Mouse (Mus musculus): ENCODE measurements at regions not wholly inside any gene's neighbourhood (a gene's known extent, or its start where the extent isn't known, plus 50 kb on each side); places are given as distances from the start of the nearest gene placed in this dataset.
"Not testable (repeated sequence)": the region's sequence is repeated elsewhere in the genome, so short reads cannot be mapped to it uniquely, and the experiment has no call there.

GRCm38 (mm10) chr3:21919931-21920330 is 156.5 kb upstream of the Tbl1xr1 start:
- H3K4me1 ChIP-seq (ENCODE audit: control insufficient read depth, insufficient read depth, insufficient read length): peaks cover 19% of the 10 kb centered on the region; the same call in 1 of the 2 replicates
- H3K36me3 ChIP-seq (ENCODE audit: control insufficient read depth, insufficient read depth, low read length): no peaks in the 10 kb centered on the region
- WGBS: 84% methylated on average over 7 of the region's 7 CpGs
- no peak overlapping the region for H3K27ac ChIP-seq (ENCODE audit: insufficient read depth, low read length)
- no peak overlapping the region for H3K4me3 ChIP-seq (ENCODE audit: extremely low read depth, insufficient read depth, insufficient read length)
- no peak for DNase-seq (ENCODE audit: low read depth in 1 of 2, low spot score in 2 of 2)
- TF ChIP-seq CTCF (IDR thresholded peaks at IDR 0.05; ENCODE audit: extremely low read depth, insufficient read depth, insufficient read length, insufficient replicate concordance): no peak
- no peak for TF ChIP-seq POLR2A (IDR thresholded peaks at IDR 0.05; ENCODE audit: low read depth, low read length)
- no peaks in the 10 kb centered on the region for H3K27me3 ChIP-seq (ENCODE audit: control insufficient read depth, insufficient read depth, low read length)

GRCm38 (mm10) chr3:21931951-21932350 is 144.5 kb upstream of the Tbl1xr1 start:
- DNase-seq (ENCODE audit: low read depth in 1 of 2, low spot score in 2 of 2): no peak
- TF ChIP-seq POLR2A (IDR thresholded peaks at IDR 0.05; ENCODE audit: low read depth, low read length) (no peak), CTCF (IDR thresholded peaks at IDR 0.05; ENCODE audit: extremely low read depth, insufficient read depth, insufficient read length, insufficient replicate concordance) (no peak)
- Histone ChIP-seq H3K27ac (ENCODE audit: insufficient read depth, low read length) (no peak overlapping the region), H3K4me3 (ENCODE audit: extremely low read depth, insufficient read depth, insufficient read length) (no peak overlapping the region), H3K4me1 (ENCODE audit: control insufficient read depth, insufficient read depth, insufficient read length) (peaks cover 20% of the 10 kb centered on the region; the same call in 1 of the 2 replicates), H3K36me3 (ENCODE audit: control insufficient read depth, insufficient read depth, low read length) (no peaks in the 10 kb centered on the region), H3K27me3 (ENCODE audit: control insufficient read depth, insufficient read depth, low read length) (no peaks in the 10 kb centered on the region)
- WGBS: 94% methylated on average over 6 of the region's 6 CpGs

GRCm38 (mm10) chr3:21932696-21933095 is 143.8 kb upstream of the Tbl1xr1 start:
- not testable (repeated sequence) for H3K4me3 ChIP-seq (ENCODE audit: extremely low read depth, insufficient read depth, insufficient read length); H3K36me3 ChIP-seq (ENCODE audit: control insufficient read depth, insufficient read depth, low read length); H3K27me3 ChIP-seq (ENCODE audit: control insufficient read depth, insufficient read depth, low read length); DNase-seq (ENCODE audit: low read depth in 1 of 2, low spot score in 2 of 2); H3K27ac ChIP-seq (ENCODE audit: insufficient read depth, low read length)
- peaks cover 27% of the 10 kb centered on the region; the same call in 1 of the 2 replicates for H3K4me1 ChIP-seq (ENCODE audit: control insufficient read depth, insufficient read depth, insufficient read length)
- WGBS: 66% methylated on average over 8 of the region's 8 CpGs

GRCm38 (mm10) chr3:21934731-21935271 is 141.7 kb upstream of the Tbl1xr1 start:
- Histone ChIP-seq H3K4me1 (ENCODE audit: control insufficient read depth, insufficient read depth, insufficient read length) (peaks cover 27% of the 10 kb centered on the region; the same call in 1 of the 2 replicates), H3K36me3 (ENCODE audit: control insufficient read depth, insufficient read depth, low read length) (no peaks in the 10 kb centered on the region), H3K27me3 (ENCODE audit: control insufficient read depth, insufficient read depth, low read length) (no peaks in the 10 kb centered on the region), H3K27ac (ENCODE audit: insufficient read depth, low read length) (no peak overlapping the region), H3K4me3 (ENCODE audit: extremely low read depth, insufficient read depth, insufficient read length) (no peak overlapping the region)
- no peak for DNase-seq (ENCODE audit: low read depth in 1 of 2, low spot score in 2 of 2)
- TF ChIP-seq CTCF (IDR thresholded peaks at IDR 0.05; ENCODE audit: extremely low read depth, insufficient read depth, insufficient read length, insufficient replicate concordance): no peak
- WGBS: 22% methylated on average over 5 of the region's 5 CpGs

- Histone ChIP-seq H3K4me3 (ENCODE audit: extremely low read depth, insufficient read depth, insufficient read length) (peak overlapping the region; percentile 55), H3K27ac (ENCODE audit: insufficient read depth, low read length) (peak overlapping the region; percentile 87), H3K27me3 (ENCODE audit: control insufficient read depth, insufficient read depth, low read length) (no peaks in the 10 kb centered on the region), H3K36me3 (ENCODE audit: control insufficient read depth, insufficient read depth, low read length) (no peaks in the 10 kb centered on the region), H3K4me1 (ENCODE audit: control insufficient read depth, insufficient read depth, insufficient read length) (peaks cover 30% of the 10 kb centered on the region; the same call in 1 of the 2 replicates)
- DNase-seq (ENCODE audit: low read depth in 1 of 2, low spot score in 2 of 2): peak; percentile 88
- TF ChIP-seq CTCF (IDR thresholded peaks at IDR 0.05; ENCODE audit: extremely low read depth, insufficient read depth, insufficient read length, insufficient replicate concordance) (no peak), POLR2A (IDR thresholded peaks at IDR 0.05; ENCODE audit: low read depth, low read length) (no peak)
- 2% methylated on average over 24 of the region's 24 CpGs for WGBS
Observed at GRCm38 (mm10) chr3:21935571-21936261, 140.7 kb upstream of the Tbl1xr1 start.

GRCm38 (mm10) chr3:21936262-21936603 is 140.2 kb upstream of the Tbl1xr1 start:
- peak overlapping the region; percentile 50 for H3K4me3 ChIP-seq (ENCODE audit: extremely low read depth, insufficient read depth, insufficient read length)
- no peaks in the 10 kb centered on the region for H3K27me3 ChIP-seq (ENCODE audit: control insufficient read depth, insufficient read depth, low read length)
- no peak for TF ChIP-seq CTCF (IDR thresholded peaks at IDR 0.05; ENCODE audit: extremely low read depth, insufficient read depth, insufficient read length, insufficient replicate concordance)
- no peak for TF ChIP-seq POLR2A (IDR thresholded peaks at IDR 0.05; ENCODE audit: low read depth, low read length)
- WGBS: 13% methylated on average over 8 of the region's 8 CpGs
- DNase-seq (ENCODE audit: low read depth in 1 of 2, low spot score in 2 of 2): no peak
- H3K4me1 ChIP-seq (ENCODE audit: control insufficient read depth, insufficient read depth, insufficient read length): peaks cover 30% of the 10 kb centered on the region; the same call in 1 of the 2 replicates
- peak overlapping the region; percentile 64 for H3K27ac ChIP-seq (ENCODE audit: insufficient read depth, low read length)
- no peaks in the 10 kb centered on the region for H3K36me3 ChIP-seq (ENCODE audit: control insufficient read depth, insufficient read depth, low read length)

- Histone ChIP-seq H3K4me3 (ENCODE audit: extremely low read depth, insufficient read depth, insufficient read length) (no peak overlapping the region), H3K27ac (ENCODE audit: insufficient read depth, low read length) (peak overlapping the region; percentile 64)
Observed at GRCm38 (mm10) chr3:21936616-21937015, 139.8 kb upstream of the Tbl1xr1 start.

More at GRCm38 (mm10) chr3:21936616-21937015, 139.8 kb upstream of the Tbl1xr1 start:
- TF ChIP-seq POLR2A (IDR thresholded peaks at IDR 0.05; ENCODE audit: low read depth, low read length): no peak
- TF ChIP-seq CTCF (IDR thresholded peaks at IDR 0.05; ENCODE audit: extremely low read depth, insufficient read depth, insufficient read length, insufficient replicate concordance): no peak
- peaks cover 30% of the 10 kb centered on the region; the same call in 1 of the 2 replicates for H3K4me1 ChIP-seq (ENCODE audit: control insufficient read depth, insufficient read depth, insufficient read length)
- H3K36me3 ChIP-seq (ENCODE audit: control insufficient read depth, insufficient read depth, low read length): no peaks in the 10 kb centered on the region
- no peaks in the 10 kb centered on the region for H3K27me3 ChIP-seq (ENCODE audit: control insufficient read depth, insufficient read depth, low read length)
- WGBS: 28% methylated on average over 8 of the region's 8 CpGs
- no peak for DNase-seq (ENCODE audit: low read depth in 1 of 2, low spot score in 2 of 2)

Data from spleen, adult 2 months (tissue).